Mouse (Mus musculus) retina, adult 2 months (tissue): ENCODE measurements around the gene Mast2.

ENCODE experiments used
- DNase-seq: peaks from one replicate; pipeline ENCODE4 v3.0.0-alpha.2; 2012; ENCODE audit warnings: low read depth, low spot score

Mast2 gene

GRCm38 (mm10) chr4:116411401-116411800 lies 52.6 kb downstream of the Mast2 start:
- no peak for DNase-seq

GRCm38 (mm10) chr4:116406668-116407067 lies 57.3 kb downstream of the Mast2 start:
- DNase-seq, result peak; percentile 61

- no peak for DNase-seq
Observed at GRCm38 (mm10) chr4:116405955-116406351, 58.0 kb downstream of the Mast2 start.

DNA sequence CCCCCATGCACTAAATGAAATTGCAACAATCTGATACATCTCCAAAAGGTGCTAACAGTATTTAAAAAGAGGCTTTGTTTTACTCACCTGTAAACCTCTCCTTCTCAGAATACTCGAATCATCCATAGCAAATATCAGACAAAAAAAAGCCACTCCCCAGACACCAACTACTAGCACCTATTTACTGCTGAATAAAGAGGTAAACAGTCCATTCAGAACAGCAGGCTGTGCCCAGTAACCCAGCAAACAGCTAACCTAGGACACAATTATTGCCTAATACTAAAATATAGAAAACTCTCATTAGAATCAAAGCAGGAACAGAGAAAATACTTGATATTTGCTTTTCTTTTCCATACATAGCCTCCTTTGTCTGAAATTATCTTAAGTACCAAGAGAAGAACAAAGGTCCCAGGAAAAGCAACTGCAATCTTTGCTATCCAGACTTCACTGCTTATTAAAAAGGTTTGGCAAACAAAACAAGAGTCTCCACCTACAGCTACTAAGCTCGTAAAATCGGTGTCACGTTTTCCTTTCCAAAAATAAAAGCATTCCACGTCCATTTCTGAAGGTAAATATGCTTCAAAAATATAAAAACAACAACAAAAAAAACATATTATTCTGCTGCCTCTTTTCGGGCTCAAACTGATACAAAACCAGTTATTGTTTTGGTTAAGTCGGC lies 58.6 kb downstream of the Mast2 start:
- DNase-seq, result no peak

DNA sequence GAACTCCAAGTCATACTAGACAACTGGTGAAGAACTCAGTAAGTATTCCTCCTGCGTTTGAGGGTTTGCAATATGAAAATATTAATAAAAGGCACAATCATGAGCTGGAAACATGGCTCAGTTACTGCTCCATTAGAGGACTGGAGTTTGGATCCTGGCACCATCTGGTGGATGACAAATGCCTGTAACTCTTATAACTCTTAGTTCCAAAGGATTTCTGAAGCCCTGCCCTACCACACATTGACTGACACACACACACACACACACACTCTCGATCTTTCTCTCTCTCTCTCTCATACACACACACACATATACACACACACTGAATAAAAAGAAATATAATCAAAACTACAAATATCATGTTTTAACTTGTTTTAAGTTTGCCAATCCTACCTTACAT lies 60.1 kb downstream of the Mast2 start:
- DNase-seq, result no peak

- no peak for DNase-seq
Observed at GRCm38 (mm10) chr4:116402708-116403107, 61.3 kb downstream of the Mast2 start.

- no peak for DNase-seq
Observed at GRCm38 (mm10) chr4:116398051-116398450, 65.9 kb downstream of the Mast2 start.

DNA sequence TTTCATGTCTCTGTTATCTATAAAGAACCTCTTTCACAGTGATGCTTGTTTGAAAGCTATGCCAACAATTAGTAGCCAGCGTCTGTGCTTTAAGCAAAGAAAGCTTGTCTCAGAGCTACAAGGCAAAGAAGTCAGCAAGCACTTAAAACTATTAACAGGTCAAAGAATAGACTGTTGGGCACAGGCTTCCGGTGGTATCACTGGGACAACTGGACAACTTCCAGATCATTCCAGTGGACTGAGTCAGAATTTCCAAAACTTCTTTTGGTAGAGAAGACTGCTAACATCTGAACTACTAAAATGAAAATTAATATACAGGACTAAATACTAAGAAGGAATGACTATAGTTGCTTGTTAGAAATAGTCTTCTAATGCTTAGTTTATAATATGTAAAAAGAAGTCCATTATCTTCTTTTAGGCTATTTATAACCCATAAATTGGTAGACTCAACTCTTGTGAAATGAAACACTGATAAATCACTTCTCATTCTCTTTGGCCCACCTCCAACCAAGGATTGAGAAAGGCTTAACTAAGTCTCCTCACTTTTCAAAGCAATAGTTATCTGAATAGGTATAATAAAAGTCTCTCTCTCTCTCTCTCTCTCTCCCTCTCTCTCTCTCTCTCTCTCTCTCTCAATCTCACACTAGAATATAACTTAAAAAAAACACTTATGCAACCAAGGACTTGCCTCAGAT lies 85.9 kb downstream of the Mast2 start:
- no peak for DNase-seq

DNA sequence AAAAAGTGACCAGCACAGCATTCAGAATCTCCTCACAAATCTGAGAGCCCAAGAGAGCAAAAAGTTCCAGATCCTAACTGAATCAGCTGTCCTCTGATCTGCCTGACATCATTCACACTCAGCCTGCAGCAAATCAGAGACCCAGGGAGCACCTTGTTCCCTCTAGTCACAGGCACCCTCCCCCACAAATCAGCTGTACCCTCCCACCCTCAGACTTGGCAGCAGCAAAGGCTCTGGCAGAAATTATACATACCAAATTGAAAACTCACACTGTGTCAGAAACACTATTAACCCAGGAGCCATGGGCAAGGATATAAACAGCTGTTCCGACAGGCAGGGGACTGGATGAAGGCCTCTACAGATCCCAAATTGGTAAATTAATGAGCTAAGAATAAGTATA lies 92.3 kb downstream of the Mast2 start:
- DNase-seq, result no peak

DNA sequence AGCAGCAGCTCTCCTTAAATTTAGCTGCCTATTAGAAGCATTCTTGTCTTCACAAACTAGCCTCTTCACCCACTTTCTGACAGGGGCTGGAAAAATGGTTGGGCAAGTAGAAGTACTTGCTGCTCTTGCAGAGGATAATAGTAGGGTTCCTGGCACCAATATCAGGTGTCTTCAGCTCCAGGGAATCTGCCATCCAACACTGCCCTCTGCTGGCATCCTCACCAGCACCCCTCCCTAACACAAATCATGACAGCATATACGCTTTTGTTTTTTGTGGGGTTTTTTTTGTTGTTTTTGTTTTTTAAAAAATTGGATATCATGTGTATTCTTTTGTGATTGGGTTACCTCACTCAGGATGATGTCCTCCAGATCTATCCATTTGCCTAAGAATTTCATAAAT lies 105.9 kb downstream of the Mast2 start:
- no peak for DNase-seq

DNA sequence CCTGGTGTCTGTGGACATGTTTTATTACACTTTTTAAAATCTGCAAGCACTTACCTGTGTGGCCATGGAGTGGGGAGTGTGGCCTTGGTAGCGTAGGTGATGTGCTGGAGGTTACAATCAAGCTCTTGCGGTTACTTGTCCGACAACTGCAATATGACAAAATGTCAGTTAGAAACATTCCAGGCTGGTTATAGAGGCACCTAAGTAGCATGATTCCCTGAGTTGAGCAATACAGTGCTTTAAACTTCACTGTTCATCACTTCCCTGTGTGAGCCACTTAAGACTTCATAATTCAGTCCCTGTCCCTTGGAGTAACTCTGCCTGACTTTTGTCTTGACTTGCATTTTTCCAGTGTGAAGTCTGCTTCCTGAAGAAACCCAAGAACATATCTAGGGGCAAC lies 111.1 kb downstream of the Mast2 start:
- DNase-seq, result no peak

GRCm38 (mm10) chr4:116352496-116352895 lies 111.5 kb downstream of the Mast2 start:
- DNase-seq, result no peak

DNA sequence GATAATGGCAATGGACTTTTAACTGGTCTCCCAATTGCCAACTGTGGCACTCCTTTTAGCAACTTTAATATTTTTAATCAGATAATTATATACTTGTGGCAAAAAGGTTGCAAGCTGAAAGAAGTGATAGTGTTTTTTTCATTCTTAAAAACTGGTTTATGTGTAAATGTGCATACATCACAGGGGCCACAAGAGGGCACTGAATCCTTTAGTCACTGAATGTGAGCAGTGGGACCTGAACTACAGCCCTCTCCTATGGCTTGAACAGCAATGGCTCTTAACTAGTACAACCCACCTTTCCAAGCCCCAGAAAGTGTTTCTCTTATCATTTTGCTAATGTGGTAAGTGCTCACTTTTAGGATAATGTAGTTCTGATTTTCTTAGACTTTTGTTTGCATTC lies 121.9 kb downstream of the Mast2 start:
- DNase-seq, result peak; percentile 29

- DNase-seq, result no peak
Observed at GRCm38 (mm10) chr4:116336294-116336693, 127.7 kb downstream of the Mast2 start.

GRCm38 (mm10) chr4:116329256-116329655 lies 134.7 kb downstream of the Mast2 start:
- no peak for DNase-seq

DNA sequence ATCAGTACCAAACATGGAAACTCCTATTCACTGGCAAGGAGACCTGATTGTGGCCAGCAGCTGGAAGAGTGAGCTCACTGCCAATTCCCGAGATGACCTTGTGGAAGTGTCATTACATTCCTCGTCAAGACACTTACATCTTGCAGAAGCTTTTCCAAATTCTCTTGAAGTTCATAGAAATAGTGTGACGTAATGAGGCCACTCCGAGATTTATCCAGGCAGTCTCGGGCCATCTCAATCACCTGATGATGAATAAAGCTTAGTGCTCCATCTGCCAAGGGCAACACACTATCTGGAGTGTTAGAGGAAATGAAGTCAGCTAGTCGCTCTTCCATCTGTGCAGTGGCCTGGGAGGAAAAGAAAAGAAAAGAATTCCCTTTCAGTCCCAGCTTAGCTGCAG lies 141.9 kb downstream of the Mast2 start:
- DNase-seq, result no peak

DNA sequence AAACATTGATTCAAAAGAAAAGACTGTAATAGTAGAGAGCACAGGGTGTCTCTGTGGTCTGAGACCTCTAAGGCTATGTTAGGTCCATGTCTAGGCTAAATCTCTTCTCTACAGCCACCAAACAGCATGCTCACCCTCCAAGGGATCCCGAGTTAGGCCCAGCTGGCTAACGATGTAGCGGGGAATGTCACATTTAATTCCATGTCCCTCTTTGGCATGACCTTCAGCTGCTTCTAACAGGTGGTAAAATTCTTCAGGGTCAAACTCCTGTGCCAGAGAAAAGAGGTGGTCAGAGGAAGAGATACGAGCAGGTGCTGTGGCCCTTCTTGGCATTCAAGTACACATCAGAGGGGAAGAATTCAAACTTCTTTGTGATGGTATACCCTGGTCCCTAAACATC lies 146.4 kb downstream of the Mast2 start:
- DNase-seq, result no peak

- no peak for DNase-seq
Observed at GRCm38 (mm10) chr4:116304551-116304950, 159.4 kb downstream of the Mast2 start.

DNA sequence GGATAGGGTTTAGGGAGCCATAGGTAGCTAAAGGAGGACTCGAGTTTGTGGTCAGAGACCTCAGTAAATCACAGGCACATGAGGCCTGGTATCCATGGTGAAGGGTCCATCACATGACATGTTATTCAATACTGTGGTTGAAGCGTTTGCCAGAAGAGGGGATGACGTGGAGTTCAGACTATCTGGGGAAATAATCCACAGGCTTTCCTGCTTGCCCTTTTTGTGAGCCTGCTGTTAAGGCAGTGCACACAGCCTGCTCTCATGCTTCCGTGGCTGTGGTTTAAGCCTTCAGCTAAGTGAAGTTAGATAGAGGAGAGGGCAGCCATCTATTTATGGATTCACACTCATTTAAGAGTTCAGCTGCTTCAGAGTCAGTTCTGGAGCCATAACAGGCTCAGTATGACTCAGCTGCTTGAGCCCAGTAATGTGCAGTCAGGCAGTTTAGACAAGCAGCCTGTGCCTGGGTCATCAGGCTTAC lies 163.1 kb downstream of the Mast2 start:
- no peak for DNase-seq

GRCm38 (mm10) chr4:116293296-116293695 lies 170.7 kb downstream of the Mast2 start:
- no peak for DNase-seq

DNA sequence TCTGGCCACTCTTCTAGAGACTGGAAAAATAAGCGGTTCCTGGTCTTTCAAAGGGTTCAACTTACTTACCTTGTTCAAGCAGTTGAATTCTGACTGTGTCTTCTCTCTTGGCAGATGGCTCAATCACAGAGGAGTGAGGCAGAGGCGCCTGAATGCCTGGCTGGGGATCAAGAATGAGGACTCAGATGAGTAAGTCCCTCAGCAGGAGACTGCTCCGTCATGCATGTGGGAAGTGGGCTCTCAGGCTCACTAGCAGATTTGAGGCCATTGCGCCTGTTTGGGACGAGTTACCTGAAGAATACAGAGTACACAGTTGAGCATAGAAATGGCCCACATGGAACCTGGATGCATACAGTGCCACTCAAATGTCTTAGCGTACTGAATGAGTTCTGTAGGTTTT lies 172.4 kb downstream of the Mast2 start:
- no peak for DNase-seq

DNA sequence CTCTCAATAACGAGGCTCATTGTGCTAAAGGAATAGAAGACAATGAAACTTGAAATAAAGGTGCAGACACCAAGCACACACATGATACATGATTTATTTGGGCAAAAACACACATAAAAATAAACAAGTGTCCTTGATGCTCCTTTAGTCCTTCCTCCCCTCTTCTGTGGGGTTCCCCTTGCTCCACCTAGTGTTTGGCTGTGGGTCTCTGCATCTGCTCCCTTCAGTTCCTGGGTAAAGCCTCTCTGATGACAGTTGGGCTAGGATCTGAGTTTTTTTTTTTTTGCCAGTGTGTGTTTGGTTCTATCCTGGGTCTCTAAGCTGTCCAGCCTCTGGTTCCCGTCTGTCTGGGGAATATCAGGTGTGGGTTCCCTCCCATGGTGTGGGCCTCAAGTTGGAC lies 181.8 kb downstream of the Mast2 start:
- DNase-seq, result no peak

DNA sequence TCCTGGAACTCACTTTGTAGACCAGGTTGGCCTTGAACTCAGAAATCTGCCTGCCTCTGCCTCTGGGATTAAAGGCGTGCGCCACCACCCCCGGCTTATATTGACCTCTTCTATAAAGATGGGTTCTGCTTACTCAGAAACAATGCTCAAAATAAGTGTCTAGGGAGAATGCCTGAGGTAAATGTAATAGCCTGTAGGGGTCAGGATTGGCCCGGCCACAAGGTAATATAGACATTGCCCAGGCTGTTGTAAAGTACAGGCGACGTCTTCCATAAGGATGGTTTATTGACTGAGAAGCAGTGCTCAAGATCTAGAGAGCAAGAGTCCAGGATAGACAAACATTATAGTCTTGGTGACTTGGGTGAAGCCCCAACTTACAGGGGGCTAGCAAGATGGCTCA lies 195.8 kb downstream of the Mast2 start:
- no peak for DNase-seq
